Mouse (Mus musculus) neural tube, embryonic 15.5 days (tissue): ENCODE results near the gene Rpl7l1. TPM values are rescaled to one million over a fixed set of nuclear protein-coding genes. Genes with fewer than 3 reads are reported as not detected.

Experiments
- ATAC-seq: fragments of 200-750 bp; cut with Nextera tagmentation; 2 replicates; pipeline ENCODE4 v1.8.0; 2017; ENCODE audit warnings: mild to moderate bottlenecking, moderate TSS enrichment, moderate library complexity; ENCODE audit not compliant: low FRiP score
- H3K27ac ChIP-seq: fragments of 300-500 bp; sonication (generic); replicated peaks from 2 replicates; pipeline ENCODE4 v1.5.1; 2015; ENCODE audit warnings: mild to moderate bottlenecking, inconsistent platforms
- H3K27me3 ChIP-seq: fragments of 300-500 bp; sonication (generic); replicated peaks from 2 replicates; pipeline ENCODE4 v1.6.1; 2015; ENCODE audit warnings: inconsistent platforms
- H3K36me3 ChIP-seq: fragments of 300-500 bp; sonication (generic); 2 replicates; pipeline ENCODE4 v1.6.1; 2015; ENCODE audit warnings: inconsistent platforms
- H3K4me1 ChIP-seq: fragments of 300-500 bp; sonication (generic); 2 replicates; pipeline ENCODE4 v1.6.1; 2015; ENCODE audit warnings: inconsistent platforms
- H3K4me2 ChIP-seq: fragments of 300-500 bp; sonication (generic); 2 replicates; pipeline ENCODE4 v1.6.1; 2015; ENCODE audit warnings: inconsistent platforms, mild to moderate bottlenecking, moderate library complexity
- H3K4me3 ChIP-seq: fragments of 300-500 bp; sonication (generic); replicated peaks from 2 replicates; pipeline ENCODE4 v1.5.1; 2015; ENCODE audit warnings: mild to moderate bottlenecking, inconsistent platforms
- H3K9ac ChIP-seq: fragments of 300-500 bp; sonication (generic); replicated peaks from 2 replicates; pipeline ENCODE4 v1.6.1; 2015; ENCODE audit warnings: mild to moderate bottlenecking, inconsistent platforms
- H3K9me3 ChIP-seq: fragments of 300-500 bp; sonication (generic); replicated peaks from 2 replicates; pipeline ENCODE4 v1.6.1; 2016; ENCODE audit warnings: inconsistent platforms
- WGBS: fragments of 180-500 bp; shearing (Covaris S2); methylation state at CpG from one replicate; pipeline ENCODE4 v1.1.7; 2015; ENCODE audit warnings: mixed read lengths; 5-methylcytosine and 5-hydroxymethylcytosine counted together
- polyA plus RNA-seq: library from polyadenylated mRNA; unstranded; fragments of >200 nt; fragmentation: Nextera tagmentation; extraction: Ambion mirVana; gene quantifications from 2 replicates; pipeline ENCODE4 v1.2.1, GENCODE M21; 2015

Rpl7l1 gene
- polyA plus RNA-seq, 1 experiment from 2014 or later: 77.2 TPM

GRCm38 (mm10) chr17:46758753-46759152 is 23.7 kb downstream of the Rpl7l1 start:
- H3K27ac ChIP-seq: no peak overlapping the region
- no peak overlapping the region for H3K9ac ChIP-seq
- H3K4me1 ChIP-seq: no peaks in the 10 kb centered on the region
- no peak overlapping the region for H3K4me2 ChIP-seq
- H3K36me3 ChIP-seq: no peaks in the 10 kb centered on the region
- H3K4me3 ChIP-seq: no peak overlapping the region
- no peak for ATAC-seq
- no peaks in the 10 kb centered on the region for H3K27me3 ChIP-seq
- no peaks in the 10 kb centered on the region for H3K9me3 ChIP-seq
- 82% methylated on average over 12 of the region's 12 CpGs for WGBS

- Histone ChIP-seq H3K4me3 (peak within 1 kb of the TSS; percentile 85), H3K4me2 (peak within 1 kb of the TSS; percentile 76), H3K36me3 (peaks cover 4% of the 10 kb centered on the region; the same call in 1 of the 2 replicates), H3K9me3 (no peaks in the 10 kb centered on the region), H3K27me3 (no peaks in the 10 kb centered on the region), H3K27ac (peak within 1 kb of the TSS; percentile 94), H3K4me1 (peaks cover 27% of the 10 kb centered on the region), H3K9ac (peak within 1 kb of the TSS; percentile 73)
- peak; percentile 97 for ATAC-seq
- under 1% methylated on average over 58 of the region's 58 CpGs for WGBS
These were observed 30.5 kb downstream of the Rpl7l1 start, which contains the start of gene Cnpy3 for GRCm38 (mm10) chr17:46751794-46752556. TSS of gene Cnpy3 (minus strand) at chr17:46752214.

GRCm38 (mm10) chr17:46751056-46751793 is 31.2 kb downstream of the Rpl7l1 start:
- Histone ChIP-seq H3K4me3 (peak overlapping the region; percentile 85), H3K27ac (peak overlapping the region; percentile 94), H3K9ac (peak overlapping the region; percentile 73), H3K9me3 (no peaks in the 10 kb centered on the region), H3K4me1 (peaks cover 27% of the 10 kb centered on the region), H3K36me3 (peaks cover 11% of the 10 kb centered on the region), H3K4me2 (peak overlapping the region; percentile 76), H3K27me3 (no peaks in the 10 kb centered on the region)
- WGBS: 31% methylated on average over 16 of the region's 16 CpGs
- no peak for ATAC-seq

GRCm38 (mm10) chr17:46750580-46750979 is 31.9 kb downstream of the Rpl7l1 start:
- Histone ChIP-seq H3K4me1 (peaks cover 27% of the 10 kb centered on the region), H3K4me2 (peak overlapping the region; percentile 76), H3K9me3 (no peaks in the 10 kb centered on the region), H3K27me3 (no peaks in the 10 kb centered on the region), H3K27ac (peak overlapping the region; percentile 94; the same call in 1 of the 2 replicates), H3K9ac (peak overlapping the region; percentile 73; the same call in 1 of the 2 replicates), H3K4me3 (peak overlapping the region; percentile 85), H3K36me3 (peaks cover 18% of the 10 kb centered on the region)
- WGBS: 78% methylated on average over 4 of the region's 4 CpGs
- ATAC-seq: no peak

GRCm38 (mm10) chr17:46749282-46749681 is 33.2 kb downstream of the Rpl7l1 start:
- no peak overlapping the region for H3K9ac ChIP-seq
- no peak overlapping the region for H3K27ac ChIP-seq
- no peak for ATAC-seq
- H3K4me1 ChIP-seq: peaks cover 27% of the 10 kb centered on the region
- no peaks in the 10 kb centered on the region for H3K27me3 ChIP-seq
- no peaks in the 10 kb centered on the region for H3K9me3 ChIP-seq
- peaks cover 20% of the 10 kb centered on the region for H3K36me3 ChIP-seq
- H3K4me3 ChIP-seq: no peak overlapping the region
- WGBS: 91% methylated on average over 5 of the region's 5 CpGs
- no peak overlapping the region for H3K4me2 ChIP-seq

- WGBS: 92% methylated on average over 2 of the region's 2 CpGs
- H3K4me2 ChIP-seq: no peak overlapping the region
- no peaks in the 10 kb centered on the region for H3K27me3 ChIP-seq
- H3K36me3 ChIP-seq: peaks cover 28% of the 10 kb centered on the region
- no peak overlapping the region for H3K27ac ChIP-seq
- H3K9ac ChIP-seq: no peak overlapping the region
- no peak for ATAC-seq
- peaks cover 26% of the 10 kb centered on the region for H3K4me1 ChIP-seq
- no peaks in the 10 kb centered on the region for H3K9me3 ChIP-seq
- H3K4me3 ChIP-seq: no peak overlapping the region
These were observed 34.7 kb downstream of the Rpl7l1 start for GRCm38 (mm10) chr17:46747806-46748205.

GRCm38 (mm10) chr17:46747234-46747633 is 35.2 kb downstream of the Rpl7l1 start:
- no peak overlapping the region for H3K27ac ChIP-seq
- H3K36me3 ChIP-seq: peaks cover 31% of the 10 kb centered on the region
- 89% methylated on average over 8 of the region's 8 CpGs for WGBS
- peaks cover 20% of the 10 kb centered on the region for H3K4me1 ChIP-seq
- H3K27me3 ChIP-seq: no peaks in the 10 kb centered on the region
- no peak overlapping the region for H3K9ac ChIP-seq
- no peak for ATAC-seq
- no peaks in the 10 kb centered on the region for H3K9me3 ChIP-seq
- no peak overlapping the region for H3K4me3 ChIP-seq
- no peak overlapping the region for H3K4me2 ChIP-seq

- H3K4me2 ChIP-seq: no peak overlapping the region
- peaks cover 34% of the 10 kb centered on the region for H3K36me3 ChIP-seq
- no peaks in the 10 kb centered on the region for H3K9me3 ChIP-seq
- H3K4me3 ChIP-seq: no peak overlapping the region
- no peak for ATAC-seq
- WGBS: 84% methylated on average over 2 of the region's 2 CpGs
- H3K9ac ChIP-seq: no peak overlapping the region
- H3K4me1 ChIP-seq: peaks cover 11% of the 10 kb centered on the region
- no peaks in the 10 kb centered on the region for H3K27me3 ChIP-seq
- H3K27ac ChIP-seq: no peak overlapping the region
These were observed 37.0 kb downstream of the Rpl7l1 start for GRCm38 (mm10) chr17:46745506-46745905.

GRCm38 (mm10) chr17:46742986-46743385 is 39.5 kb downstream of the Rpl7l1 start:
- WGBS: 89% methylated on average over 9 of the region's 9 CpGs
- peaks cover 37% of the 10 kb centered on the region for H3K36me3 ChIP-seq

GRCm38 (mm10) chr17:46741305-46741704 is 41.2 kb downstream of the Rpl7l1 start:
- Histone ChIP-seq H3K27ac (no peak overlapping the region), H3K9me3 (no peaks in the 10 kb centered on the region), H3K4me3 (no peak overlapping the region), H3K9ac (no peak overlapping the region), H3K4me1 (no peaks in the 10 kb centered on the region), H3K27me3 (no peaks in the 10 kb centered on the region), H3K4me2 (no peak overlapping the region), H3K36me3 (peaks cover 32% of the 10 kb centered on the region)
- 94% methylated on average over 6 of the region's 6 CpGs for WGBS
- ATAC-seq: no peak

More at GRCm38 (mm10) chr17:46742986-46743385, 39.5 kb downstream of the Rpl7l1 start:
- Histone ChIP-seq H3K9ac (no peak overlapping the region), H3K27ac (no peak overlapping the region), H3K27me3 (no peaks in the 10 kb centered on the region), H3K4me2 (no peak overlapping the region), H3K9me3 (no peaks in the 10 kb centered on the region), H3K4me1 (no peaks in the 10 kb centered on the region), H3K4me3 (no peak overlapping the region)
- no peak for ATAC-seq

GRCm38 (mm10) chr17:46736160-46736559 is 46.3 kb downstream of the Rpl7l1 start:
- Histone ChIP-seq H3K27me3 (no peaks in the 10 kb centered on the region), H3K27ac (no peak overlapping the region), H3K4me1 (no peaks in the 10 kb centered on the region), H3K36me3 (peaks cover 31% of the 10 kb centered on the region), H3K4me2 (no peak overlapping the region), H3K4me3 (no peak overlapping the region), H3K9ac (no peak overlapping the region), H3K9me3 (no peaks in the 10 kb centered on the region)
- no peak for ATAC-seq
- WGBS: 68% methylated on average over 10 of the region's 10 CpGs

- Histone ChIP-seq H3K4me1 (no peaks in the 10 kb centered on the region), H3K9ac (no peak overlapping the region), H3K4me2 (no peak overlapping the region), H3K27me3 (no peaks in the 10 kb centered on the region), H3K4me3 (no peak overlapping the region), H3K36me3 (peaks cover 31% of the 10 kb centered on the region), H3K27ac (no peak overlapping the region), H3K9me3 (no peaks in the 10 kb centered on the region)
- no peak for ATAC-seq
- 92% methylated on average over 7 of the region's 7 CpGs for WGBS
These were observed 47.2 kb downstream of the Rpl7l1 start for GRCm38 (mm10) chr17:46735287-46735686.
